Mouse (Mus musculus) hindbrain, embryonic 14.5 days (tissue): ENCODE measurements at regions not wholly inside any gene's neighbourhood (a gene's known extent, or its start where the extent isn't known, plus 50 kb on each side); places are given as distances from the start of the nearest gene placed in this dataset.

Experiments used
- ATAC-seq: fragments of 200-750 bp; cut with Nextera tagmentation; 2 replicates; pipeline ENCODE4 v1.8.0; 2017; ENCODE audit warnings: moderate number of reproducible peaks, mild to moderate bottlenecking, moderate TSS enrichment, moderate library complexity; ENCODE audit not compliant: low FRiP score
- DNase-seq: peaks from one replicate; pipeline ENCODE4 v3.0.0-alpha.2; 2015; ENCODE audit warnings: low spot score
- H3K27ac ChIP-seq: fragments of 300-500 bp; sonication (generic); 2 replicates; pipeline ENCODE4 v1.5.1; 2014; ENCODE audit warnings: mild to moderate bottlenecking, moderate library complexity
- H3K27me3 ChIP-seq: fragments of 300-500 bp; sonication (generic); 2 replicates; pipeline ENCODE4 v1.6.1; 2014; ENCODE audit warnings: mild to moderate bottlenecking, low read length, mixed read lengths; ENCODE audit not compliant: control insufficient read depth, insufficient read depth
- H3K36me3 ChIP-seq: fragments of 300-500 bp; sonication (generic); replicated peaks from 2 replicates; pipeline ENCODE4 v1.6.1; 2014; ENCODE audit not compliant: control insufficient read depth, insufficient read depth
- H3K4me1 ChIP-seq: fragments of 300-500 bp; sonication (generic); replicated peaks from 2 replicates; pipeline ENCODE4 v1.6.1; 2014; ENCODE audit warnings: antibody characterized with exemption, low read length, mixed read lengths; ENCODE audit not compliant: control insufficient read depth, insufficient read depth
- H3K4me2 ChIP-seq: fragments of 300-500 bp; sonication (generic); replicated peaks from 2 replicates; pipeline ENCODE4 v1.6.1; 2014; ENCODE audit warnings: mild to moderate bottlenecking, moderate library complexity
- H3K4me3 ChIP-seq: fragments of 300-500 bp; sonication (generic); replicated peaks from 2 replicates; pipeline ENCODE4 v1.5.1; 2014; ENCODE audit warnings: mild to moderate bottlenecking, low read length
- H3K9ac ChIP-seq: fragments of 300-500 bp; sonication (generic); 2 replicates; pipeline ENCODE4 v1.6.1; 2014
- H3K9me3 ChIP-seq: fragments of 300-500 bp; sonication (generic); 2 replicates; pipeline ENCODE4 v1.6.1; 2016; ENCODE audit warnings: low read length; ENCODE audit not compliant: control insufficient read depth
- WGBS: fragments of 180-500 bp; shearing (Covaris S2); extraction: QIAGEN DNeasy Blood & Tissue Kit; methylation state at CpG from one replicate; pipeline ENCODE4 v1.1.7; 2014; 5-methylcytosine and 5-hydroxymethylcytosine counted together

DNA sequence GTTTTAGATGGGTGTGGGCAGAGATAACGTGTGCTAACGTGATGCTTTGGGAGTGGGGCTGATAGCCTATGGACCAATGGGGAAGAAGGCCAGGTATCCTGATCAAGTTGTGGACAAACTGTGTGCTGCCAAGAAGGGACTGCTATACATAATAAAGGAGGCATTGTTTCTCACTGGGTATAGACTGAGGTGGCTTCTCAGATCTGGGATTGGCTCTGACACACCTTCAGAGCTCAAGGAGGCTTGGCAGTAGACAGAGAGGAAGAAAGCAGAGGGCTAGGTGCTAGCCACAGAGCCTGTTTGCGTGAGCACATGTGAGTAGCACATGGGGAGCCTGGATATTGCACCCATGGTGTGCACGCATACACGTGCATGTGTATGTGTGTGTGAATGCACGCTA lies 205.1 kb upstream of the Sash1 start:
- no peaks in the 10 kb centered on the region; the same call in 1 of the 2 replicates for H3K4me1 ChIP-seq
- DNase-seq = no peak
- H3K27me3 ChIP-seq = no peaks in the 10 kb centered on the region
- no peaks in the 10 kb centered on the region for H3K9me3 ChIP-seq
- 93% methylated on average over 6 of the region's 6 CpGs for WGBS
- H3K36me3 ChIP-seq = no peaks in the 10 kb centered on the region
- no peak overlapping the region for H3K4me2 ChIP-seq
- no peak overlapping the region for H3K9ac ChIP-seq
- no peak overlapping the region for H3K4me3 ChIP-seq
- H3K27ac ChIP-seq = no peak overlapping the region
- ATAC-seq = no peak

DNA sequence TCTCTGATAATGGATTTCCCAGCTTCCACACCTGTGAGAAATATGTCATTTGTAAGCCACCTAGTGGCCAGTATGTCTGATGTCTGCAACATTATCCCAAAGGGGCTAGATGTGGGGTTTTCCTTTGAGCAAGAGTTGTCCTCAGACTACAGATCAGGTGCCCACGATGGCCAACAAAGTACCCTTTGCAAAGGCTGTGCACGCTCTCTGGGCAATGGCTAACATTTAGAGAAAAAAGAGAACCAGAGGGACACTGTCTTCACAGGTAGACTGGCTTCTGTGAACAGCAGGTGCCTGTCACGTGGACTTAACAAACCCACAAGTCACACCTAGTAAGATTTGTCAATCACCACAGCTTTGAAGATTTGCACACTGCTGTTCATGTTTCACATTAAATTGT lies 202.0 kb upstream of the Sash1 start:
- no peak for ATAC-seq
- no peaks in the 10 kb centered on the region for H3K4me1 ChIP-seq
- H3K4me2 ChIP-seq = no peak overlapping the region
- no peaks in the 10 kb centered on the region for H3K9me3 ChIP-seq
- H3K9ac ChIP-seq = no peak overlapping the region
- no peak overlapping the region for H3K4me3 ChIP-seq
- 94% methylated on average over 3 of the region's 3 CpGs for WGBS
- H3K36me3 ChIP-seq = no peaks in the 10 kb centered on the region
- H3K27ac ChIP-seq = no peak overlapping the region
- no peaks in the 10 kb centered on the region for H3K27me3 ChIP-seq
- DNase-seq = no peak

DNA sequence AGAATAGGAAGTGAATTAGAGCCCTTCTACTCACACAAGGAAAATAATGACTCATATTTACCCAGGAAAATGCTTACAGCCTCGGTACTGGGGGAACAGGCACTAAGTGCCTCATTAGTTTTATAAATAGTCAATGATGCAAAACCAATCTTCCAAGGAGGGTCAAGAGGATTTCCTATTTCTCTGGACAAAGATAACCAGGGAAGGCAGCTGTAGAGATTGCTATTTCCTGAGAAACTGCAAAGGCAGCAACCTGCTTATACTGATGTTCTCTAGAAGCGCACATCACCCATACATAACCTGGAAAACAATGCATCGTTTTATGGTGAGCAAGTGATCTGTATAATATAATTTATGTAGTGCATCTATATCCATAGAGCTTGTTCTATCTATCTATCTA lies 201.3 kb upstream of the Sash1 start:
- Histone ChIP-seq H3K27ac (no peak overlapping the region), H3K27me3 (no peaks in the 10 kb centered on the region), H3K4me3 (no peak overlapping the region), H3K4me1 (no peaks in the 10 kb centered on the region), H3K36me3 (no peaks in the 10 kb centered on the region), H3K4me2 (no peak overlapping the region), H3K9ac (no peak overlapping the region), H3K9me3 (no peaks in the 10 kb centered on the region)
- 75% methylated on average over 3 of the region's 3 CpGs for WGBS
- ATAC-seq (no peak), DNase-seq (no peak)

DNA sequence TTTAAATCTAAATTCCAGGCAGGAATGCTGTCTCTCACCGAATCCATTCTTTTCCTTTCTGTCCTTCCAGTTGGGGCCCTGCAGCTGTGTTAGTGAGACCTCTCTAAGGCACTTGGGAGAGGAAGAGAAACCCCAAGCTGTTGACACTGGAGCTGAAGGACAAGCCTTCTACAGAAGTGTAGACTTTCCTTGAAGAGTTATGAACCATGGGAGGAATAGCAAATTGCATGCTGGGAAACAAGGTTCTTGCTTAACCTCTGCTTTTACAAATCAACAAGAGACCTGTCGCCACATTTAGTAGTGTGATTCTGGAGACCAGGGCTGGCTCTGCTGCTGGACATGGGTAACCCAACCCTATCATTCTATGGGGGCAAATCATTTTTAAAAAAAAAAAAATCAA lies 200.8 kb upstream of the Sash1 start:
- H3K27me3 ChIP-seq = no peaks in the 10 kb centered on the region
- WGBS = 83% methylated on average over 2 of the region's 2 CpGs
- no peak overlapping the region for H3K9ac ChIP-seq
- H3K4me3 ChIP-seq = no peak overlapping the region
- no peak overlapping the region for H3K4me2 ChIP-seq
- H3K9me3 ChIP-seq = no peaks in the 10 kb centered on the region
- DNase-seq (no peak), ATAC-seq (no peak)
- H3K36me3 ChIP-seq = no peaks in the 10 kb centered on the region
- H3K4me1 ChIP-seq = no peaks in the 10 kb centered on the region
- no peak overlapping the region for H3K27ac ChIP-seq

DNA sequence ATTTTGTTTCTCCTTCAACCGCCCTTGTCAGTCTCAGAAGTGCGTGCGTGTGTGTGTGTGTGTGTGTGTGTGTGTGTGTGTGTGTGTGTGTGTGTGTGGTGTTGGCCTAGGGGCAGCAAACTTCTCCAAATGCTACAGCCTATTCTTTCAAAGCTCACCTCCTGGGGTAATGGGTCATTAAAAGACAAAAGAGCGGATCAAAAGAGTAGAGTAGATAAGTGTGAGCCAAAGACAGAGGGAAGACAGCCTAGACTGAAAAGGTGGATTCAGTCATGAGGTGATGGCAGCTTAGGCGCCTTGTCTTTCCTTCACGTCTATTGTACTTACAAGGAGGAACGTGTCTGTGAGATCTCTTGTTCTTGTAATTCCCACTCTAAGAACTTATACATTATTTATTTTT lies 199.6 kb upstream of the Sash1 start:
- Histone ChIP-seq H3K9ac (no peak overlapping the region), H3K27me3 (no peaks in the 10 kb centered on the region), H3K27ac (no peak overlapping the region), H3K36me3 (no peaks in the 10 kb centered on the region), H3K9me3 (no peaks in the 10 kb centered on the region), H3K4me2 (no peak overlapping the region), H3K4me1 (no peaks in the 10 kb centered on the region), H3K4me3 (no peak overlapping the region)
- no peak for ATAC-seq
- no peak for DNase-seq
- 53% methylated on average over 7 of the region's 7 CpGs for WGBS

DNA sequence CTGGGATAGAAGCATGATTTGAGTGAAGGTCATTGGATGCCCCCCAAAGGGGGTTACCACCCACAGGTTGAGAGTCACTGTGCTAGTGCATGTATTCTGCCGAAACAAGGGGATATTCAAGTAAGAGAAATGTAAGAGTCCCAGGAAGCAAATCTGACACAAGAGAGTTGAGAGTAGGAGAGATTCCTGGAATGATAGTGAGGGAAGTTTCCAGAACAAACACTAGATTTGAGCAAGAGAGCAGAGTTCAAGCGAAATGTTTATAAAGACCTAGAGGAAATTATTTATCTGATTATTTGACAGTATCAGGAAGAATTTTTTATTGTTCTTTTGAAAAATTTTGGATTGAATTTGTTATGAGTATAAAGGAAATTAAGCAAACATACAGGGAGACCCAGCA lies 189.0 kb upstream of the Sash1 start:
- H3K36me3 ChIP-seq = no peaks in the 10 kb centered on the region
- no peaks in the 10 kb centered on the region for H3K4me1 ChIP-seq
- H3K4me3 ChIP-seq = no peak overlapping the region
- no peaks in the 10 kb centered on the region for H3K27me3 ChIP-seq
- 89% methylated on average over 2 of the region's 2 CpGs for WGBS
- no peak overlapping the region for H3K27ac ChIP-seq
- DNase-seq = no peak
- no peaks in the 10 kb centered on the region for H3K9me3 ChIP-seq
- no peak overlapping the region for H3K9ac ChIP-seq
- no peak for ATAC-seq
- no peak overlapping the region for H3K4me2 ChIP-seq

DNA sequence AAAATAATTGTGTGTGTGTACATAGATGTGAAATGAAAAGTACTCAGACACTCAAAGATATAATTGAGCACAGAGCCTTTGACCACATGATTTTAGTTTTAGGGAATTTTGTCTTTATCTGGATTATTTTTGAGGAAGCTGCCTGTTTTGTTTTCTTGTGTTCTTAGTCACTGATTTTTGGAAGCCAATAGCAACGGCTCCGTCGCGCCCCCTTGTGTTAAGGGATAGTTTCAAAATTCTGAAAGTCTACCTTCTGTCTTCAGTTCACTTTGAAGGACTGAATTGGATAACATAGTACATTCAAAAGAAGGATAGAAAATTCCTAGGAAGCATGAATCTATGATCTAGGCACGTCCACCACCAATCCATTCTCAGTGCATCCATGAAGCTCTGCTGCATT lies 185.8 kb upstream of the Sash1 start:
- 23% methylated on average over 5 of the region's 5 CpGs for WGBS
- no peak overlapping the region for H3K27ac ChIP-seq
- no peak overlapping the region for H3K9ac ChIP-seq
- DNase-seq (no peak), ATAC-seq (no peak)
- no peak overlapping the region for H3K4me3 ChIP-seq
- H3K36me3 ChIP-seq = no peaks in the 10 kb centered on the region
- H3K9me3 ChIP-seq = no peaks in the 10 kb centered on the region
- H3K27me3 ChIP-seq = no peaks in the 10 kb centered on the region
- no peak overlapping the region for H3K4me2 ChIP-seq
- no peaks in the 10 kb centered on the region for H3K4me1 ChIP-seq

DNA sequence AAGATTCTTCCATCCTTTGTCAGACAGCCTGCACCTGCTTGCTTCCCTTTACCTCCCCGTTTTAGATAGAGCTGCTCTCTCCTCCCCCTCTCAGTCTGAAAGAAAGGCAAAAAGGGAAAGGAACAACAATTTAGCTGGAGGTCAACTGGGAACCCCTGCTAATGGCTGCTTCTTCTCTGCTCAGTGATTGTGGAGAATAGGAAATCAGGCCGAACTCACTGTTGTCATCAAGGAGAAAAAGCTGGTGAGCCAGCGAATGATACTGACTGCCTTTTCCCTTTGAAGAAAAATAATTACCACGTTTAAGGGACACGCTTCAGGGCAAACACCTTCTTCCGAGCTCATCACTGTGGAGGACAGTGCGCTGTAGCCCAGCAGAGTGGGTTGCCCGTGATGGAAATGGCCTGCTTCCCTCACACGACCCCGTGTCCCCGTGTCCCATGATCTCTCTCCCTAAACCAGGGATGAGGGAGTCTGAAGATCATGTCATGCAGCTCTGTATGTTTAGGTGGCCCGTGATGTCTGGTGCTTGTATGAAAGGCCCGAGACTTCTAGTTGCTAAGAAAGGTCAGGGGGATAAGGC lies 183.8 kb upstream of the Sash1 start:
- H3K4me2 ChIP-seq = no peak overlapping the region
- WGBS = 68% methylated on average over 13 of the region's 13 CpGs
- ATAC-seq (no peak), DNase-seq (no peak)
- no peak overlapping the region for H3K4me3 ChIP-seq
- H3K27me3 ChIP-seq = no peaks in the 10 kb centered on the region
- H3K4me1 ChIP-seq = no peaks in the 10 kb centered on the region
- H3K27ac ChIP-seq = no peak overlapping the region
- H3K36me3 ChIP-seq = no peaks in the 10 kb centered on the region
- H3K9me3 ChIP-seq = no peaks in the 10 kb centered on the region
- H3K9ac ChIP-seq = no peak overlapping the region

DNA sequence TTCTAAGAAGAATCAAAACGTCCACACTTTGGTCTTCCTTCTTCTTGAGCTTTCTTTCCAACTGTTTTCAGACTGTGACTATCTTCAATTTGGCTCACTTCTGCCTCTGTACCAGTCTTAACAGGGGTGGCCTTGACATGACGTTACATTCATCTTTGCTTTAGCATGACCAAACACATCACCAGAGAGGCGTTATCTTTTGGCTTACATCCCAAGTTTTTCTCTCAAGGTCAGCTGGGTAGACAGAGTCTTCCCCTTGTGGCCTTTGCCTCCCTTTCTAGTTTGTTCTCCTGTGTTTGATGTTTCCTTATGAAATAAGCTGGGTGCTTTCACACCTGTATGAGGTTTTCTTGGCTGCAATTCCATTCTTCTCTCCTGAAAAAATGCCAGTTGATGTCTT lies 180.7 kb upstream of the Sash1 start:
- 84% methylated on average over 3 of the region's 3 CpGs for WGBS

DNA sequence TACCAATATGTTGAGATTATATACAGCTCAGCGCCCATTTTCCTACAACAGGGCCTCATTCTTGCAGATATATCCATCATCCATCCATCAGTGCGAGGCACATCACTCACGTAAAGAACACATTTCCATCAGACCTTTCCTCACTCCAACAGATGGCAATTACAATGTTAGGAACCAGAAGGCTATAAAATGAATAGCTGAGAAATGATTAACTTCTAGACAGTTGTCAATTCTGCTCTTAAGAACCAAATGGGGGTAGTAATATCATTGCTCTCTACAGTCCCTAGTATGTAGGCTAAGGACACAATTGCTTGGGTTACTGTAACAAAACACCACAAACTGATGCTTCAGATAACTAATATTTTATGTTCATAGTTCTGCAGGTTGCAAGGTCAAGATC lies 176.1 kb upstream of the Sash1 start:
- no peaks in the 10 kb centered on the region for H3K9me3 ChIP-seq
- no peak overlapping the region for H3K4me2 ChIP-seq
- 90% methylated on average over 3 of the region's 3 CpGs for WGBS
- no peak for ATAC-seq
- DNase-seq = no peak
- no peak overlapping the region for H3K4me3 ChIP-seq
- no peak overlapping the region for H3K9ac ChIP-seq
- H3K27me3 ChIP-seq = no peaks in the 10 kb centered on the region
- H3K27ac ChIP-seq = no peak overlapping the region
- H3K4me1 ChIP-seq = no peaks in the 10 kb centered on the region
- H3K36me3 ChIP-seq = no peaks in the 10 kb centered on the region

More for the DNA sequence above, 180.7 kb upstream of the Sash1 start:
- Histone ChIP-seq H3K9me3 (no peaks in the 10 kb centered on the region), H3K36me3 (no peaks in the 10 kb centered on the region), H3K27me3 (no peaks in the 10 kb centered on the region), H3K9ac (no peak overlapping the region), H3K27ac (no peak overlapping the region), H3K4me2 (no peak overlapping the region), H3K4me1 (no peaks in the 10 kb centered on the region), H3K4me3 (no peak overlapping the region)
- ATAC-seq = no peak
- DNase-seq = no peak
